Mouse (Mus musculus): ENCODE data around the gene Olfr1457.

Olfr1457 gene

DNA sequence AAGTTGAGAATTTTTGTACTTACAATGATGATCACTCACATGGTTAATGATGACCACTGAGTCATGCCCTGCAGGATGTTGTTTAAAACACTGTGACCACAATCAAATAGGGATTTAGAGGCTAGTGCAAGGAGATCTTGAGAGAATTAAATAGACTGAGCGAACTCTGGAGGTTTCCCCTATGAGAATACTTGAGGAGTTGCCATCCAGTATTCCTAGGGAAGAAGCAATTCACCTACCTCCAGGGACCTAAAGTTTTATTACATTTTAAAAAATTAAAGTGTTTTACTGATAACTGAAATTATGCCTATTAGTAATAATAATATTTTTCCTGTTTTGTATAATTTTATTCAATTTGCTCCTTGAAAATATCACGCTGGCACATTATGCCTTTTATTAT lies at the start of gene Olfr1457:
TSS of gene Olfr1457 (minus strand) at position 101 of the 400 bp plus-strand sequence.
- in situ Hi-C loops (cut with MboI; ENCODE audit: unreplicated experiment in 2 of 2): no loop called here

DNA sequence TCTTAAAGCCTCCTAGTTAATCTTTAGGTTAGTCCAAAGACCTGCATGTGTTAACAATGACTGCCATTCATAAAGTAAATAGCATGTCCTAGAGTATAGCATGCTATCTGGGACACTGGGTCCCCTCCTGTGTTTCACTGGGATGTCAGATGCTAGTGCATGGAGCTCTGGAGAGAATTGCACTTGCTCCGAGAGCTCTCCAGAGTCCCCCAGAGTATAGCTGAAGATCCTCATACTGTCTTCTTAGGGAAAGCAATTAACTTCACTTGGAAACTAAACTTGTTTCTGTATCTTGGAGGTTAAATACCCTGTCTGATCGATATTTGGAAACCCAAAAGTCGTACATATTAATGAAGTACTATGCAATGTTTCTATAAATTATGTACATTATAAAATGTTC lies 9.0 kb upstream of the Olfr1457 start, which contains the start of gene Olfr1458:
TSS of gene Olfr1458 (minus strand) at position 101 of the 400 bp plus-strand sequence.
- in situ Hi-C loops (cut with MboI; ENCODE audit: unreplicated experiment in 2 of 2): no loop called here

DNA sequence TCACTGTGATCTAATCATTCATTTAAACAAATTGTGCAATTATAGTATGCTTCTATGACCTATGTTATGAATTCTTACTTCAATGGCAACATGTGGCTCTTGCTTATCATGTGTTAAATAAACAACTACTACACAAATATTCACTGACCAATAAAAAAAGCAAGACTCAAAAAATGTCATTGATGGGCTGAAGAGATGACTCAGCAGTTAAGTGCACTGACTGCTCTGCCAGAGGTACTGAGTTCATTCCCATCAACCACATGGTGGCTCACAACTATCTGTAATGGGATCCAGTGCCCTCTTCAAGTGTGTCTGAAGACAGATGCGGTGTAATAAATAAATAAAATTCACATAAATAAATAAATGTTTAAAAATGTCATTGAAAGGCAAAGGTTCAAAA lies 3.8 kb downstream of the Olfr1457 start:
- in situ Hi-C loops (cut with MboI; ENCODE audit: unreplicated experiment in 2 of 2): no loop called here

GRCm38 (mm10) chr19:13060310-13060709 lies 37.4 kb downstream of the Olfr1457 start, which contains the start of gene Olfr1454:
TSS of gene Olfr1454 (plus strand) at chr19:13060610.
- in situ Hi-C loops (cut with MboI; ENCODE audit: unreplicated experiment in 2 of 2): no loop called here

All from v-Abl transformed pro-B cells (cell line).